Mouse (Mus musculus) MEL (cell line): ENCODE results near the gene Gpnmb. TPM values are rescaled to one million over a fixed set of nuclear protein-coding genes. Genes with fewer than 3 reads are reported as not detected.

Source experiments
- DNase-seq: peaks from one replicate; pipeline ENCODE4 v3.0.0; 2011; ENCODE audit warnings: low read depth, low spot score
- H3K27ac ChIP-seq: 2 replicates; pipeline ENCODE4 v1.5.1; 2012; ENCODE audit warnings: low read depth, mild to moderate bottlenecking, control low read depth, low read length, moderate library complexity; ENCODE audit not compliant: control insufficient read depth
- H3K27me3 ChIP-seq, 2 experiments: fragments of 150-350 bp in 1 of 2; sonication (generic) in 1 of 2; 2 replicates each; pipeline ENCODE4 v1.6.1; 2012; ENCODE audit warnings: low read length in 2 of 2, mild to moderate bottlenecking in 2 of 2, improper control_type of control experiment in 1 of 2, moderate library complexity in 1 of 2; ENCODE audit not compliant: insufficient read depth in 2 of 2, control insufficient read depth in 1 of 2
- H3K36me3 ChIP-seq, 2 experiments: 2 replicates each; pipeline ENCODE4 v1.6.1; 2012 to 2014; ENCODE audit warnings: low read length in 2 of 2, improper control_type of control experiment in 1 of 2, inconsistent platforms in 1 of 2, mild to moderate bottlenecking in 1 of 2; ENCODE audit not compliant: insufficient read depth in 2 of 2, control insufficient read depth in 1 of 2
- H3K4me1 ChIP-seq, 2 experiments: fragments of 150-350 bp in 1 of 2; sonication (generic) in 1 of 2; 2 replicates each; pipeline ENCODE4 v1.6.1; 2012; ENCODE audit warnings: low read length in 2 of 2, improper control_type of control experiment in 1 of 2, mild to moderate bottlenecking in 1 of 2; ENCODE audit not compliant: insufficient read depth in 2 of 2, control insufficient read depth in 1 of 2
- H3K4me3 ChIP-seq, 2 experiments: fragments of 150-350 bp in 1 of 2; sonication (generic) in 1 of 2; 2 replicates each; pipeline ENCODE4 v1.5.1; 2012; ENCODE audit warnings: low read depth in 2 of 2, low read length in 2 of 2, mild to moderate bottlenecking in 2 of 2, moderate library complexity in 2 of 2, control low read depth in 1 of 2, improper control_type of control experiment in 1 of 2; ENCODE audit not compliant: control insufficient read depth in 1 of 2, insufficient read depth in 1 of 2
- H3K79me2 ChIP-seq: 2 replicates; pipeline ENCODE4 v1.6.1; 2012; ENCODE audit warnings: mild to moderate bottlenecking, low read length, moderate library complexity; ENCODE audit not compliant: control insufficient read depth, poor library complexity, insufficient read depth
- H3K9ac ChIP-seq: 2 replicates; pipeline ENCODE4 v1.6.1; 2012; ENCODE audit warnings: low read depth, mild to moderate bottlenecking, control low read depth, low read length, moderate library complexity; ENCODE audit not compliant: control insufficient read depth, poor library complexity, severe bottlenecking
- H3K9me3 ChIP-seq: fragments of 150-350 bp; sonication (generic); replicated peaks from 2 replicates; pipeline ENCODE4 v1.6.1; 2012; ENCODE audit warnings: mild to moderate bottlenecking, low read length, improper control_type of control experiment, moderate library complexity; ENCODE audit not compliant: insufficient read depth
- BHLHE40 ChIP-seq: IDR thresholded peaks from 2 replicates; pipeline ENCODE4 v1.6.1; 2012; ENCODE audit warnings: low read depth, mild to moderate bottlenecking, inconsistent platforms, low read length, improper control_type of control experiment, borderline replicate concordance
- CHD2 ChIP-seq: IDR thresholded peaks from 2 replicates; pipeline ENCODE4 v1.6.1; 2011; ENCODE audit warnings: low read length, improper control_type of control experiment
- CTCF ChIP-seq, 3 experiments: IDR thresholded peaks in 2 of 3; conservative IDR thresholded peaks in 1 of 3; 2 replicates each; pipeline ENCODE4 v1.5.1; 2011 to 2012; ENCODE audit warnings: low read length in 3 of 3, low read depth in 2 of 3, mild to moderate bottlenecking in 2 of 3, improper control_type of control experiment in 1 of 3, inconsistent platforms in 1 of 3, mixed read lengths in 1 of 3, moderate library complexity in 1 of 3; ENCODE audit not compliant: control insufficient read depth in 1 of 3, insufficient read depth in 1 of 3, poor library complexity in 1 of 3, severe bottlenecking in 1 of 3
- HCFC1 ChIP-seq: IDR thresholded peaks from 2 replicates; pipeline ENCODE4 v1.6.1; 2012; ENCODE audit warnings: low read depth, mild to moderate bottlenecking, inconsistent platforms, low read length, improper control_type of control experiment, moderate library complexity
- KAT2A ChIP-seq: conservative IDR thresholded peaks from 2 replicates; pipeline ENCODE4 v1.6.1; 2012; ENCODE audit warnings: low read depth, low read length, improper control_type of control experiment, inconsistent platforms
- MXI1 ChIP-seq: IDR thresholded peaks from 2 replicates; pipeline ENCODE4 v1.6.1; 2011; ENCODE audit warnings: mild to moderate bottlenecking, low read depth, low read length, improper control_type of control experiment
- NELFE ChIP-seq: IDR thresholded peaks from 2 replicates; pipeline ENCODE4 v1.6.1; 2011; ENCODE audit warnings: low read depth, low read length, improper control_type of control experiment
- NRF1 ChIP-seq: IDR thresholded peaks from 2 replicates; pipeline ENCODE4 v1.6.1; 2014; ENCODE audit warnings: low read depth, mild to moderate bottlenecking, inconsistent platforms, low read length, improper control_type of control experiment, moderate library complexity; ENCODE audit not compliant: poor library complexity, insufficient read depth, severe bottlenecking
- POLR2A ChIP-seq, 2 experiments: IDR thresholded peaks; 2 replicates each; pipeline ENCODE4 v1.6.1; 2011 to 2012; ENCODE audit warnings: low read length in 2 of 2, mild to moderate bottlenecking in 2 of 2, control low read depth in 1 of 2, improper control_type of control experiment in 1 of 2, low read depth in 1 of 2, moderate library complexity in 1 of 2; ENCODE audit not compliant: control insufficient read depth in 1 of 2, insufficient read depth in 1 of 2, poor library complexity in 1 of 2
- POLR2AphosphoS5 ChIP-seq: IDR thresholded peaks from 2 replicates; pipeline ENCODE4 v1.6.1; 2012; ENCODE audit warnings: low read depth, borderline replicate concordance, mild to moderate bottlenecking, inconsistent platforms, low read length, moderate library complexity, mixed read lengths
- SMC3 ChIP-seq: IDR thresholded peaks from 2 replicates; pipeline ENCODE4 v1.6.1; 2011; ENCODE audit warnings: low read depth, low read length, improper control_type of control experiment
- TBP ChIP-seq: IDR thresholded peaks from 2 replicates; pipeline ENCODE4 v1.8.0; 2011; ENCODE audit warnings: low read depth, low read length, improper control_type of control experiment
- TCF12 ChIP-seq: IDR thresholded peaks from 2 replicates; pipeline ENCODE4 v1.6.1; 2014; ENCODE audit warnings: low read depth, mild to moderate bottlenecking, inconsistent platforms, low read length, improper control_type of control experiment, moderate library complexity
- USF1 ChIP-seq: IDR thresholded peaks from 2 replicates; pipeline ENCODE4 v1.6.1; 2014; ENCODE audit warnings: low read depth, mild to moderate bottlenecking, inconsistent platforms, low read length, improper control_type of control experiment, moderate library complexity
- USF2 ChIP-seq, 2 experiments: IDR thresholded peaks; 2 replicates each; pipeline ENCODE4 v1.6.1; 2011 to 2012; ENCODE audit warnings: improper control_type of control experiment in 2 of 2, low read length in 2 of 2, borderline replicate concordance in 1 of 2, inconsistent platforms in 1 of 2, low read depth in 1 of 2, mild to moderate bottlenecking in 1 of 2; ENCODE audit not compliant: insufficient read depth in 1 of 2
- ZKSCAN1 ChIP-seq: IDR thresholded peaks from 2 replicates; pipeline ENCODE4 v1.6.1; 2012; ENCODE audit warnings: low read depth, mild to moderate bottlenecking, inconsistent platforms, low read length, improper control_type of control experiment, moderate library complexity
- ZMIZ1 ChIP-seq: IDR thresholded peaks from 2 replicates; pipeline ENCODE4 v1.6.1; 2012; ENCODE audit warnings: low read depth, mild to moderate bottlenecking, inconsistent platforms, low read length, improper control_type of control experiment, moderate library complexity
- ZNF384 ChIP-seq: IDR thresholded peaks from 2 replicates; pipeline ENCODE4 v1.6.1; 2012; ENCODE audit warnings: low read depth, mild to moderate bottlenecking, inconsistent platforms, low read length, improper control_type of control experiment
- polyA plus RNA-seq, 2 experiments: library from polyadenylated mRNA; stranded (reverse) in 1 of 2; unstranded in 1 of 2; fragments of >175 nt in 1 of 2; fragments of >200 nt in 1 of 2; gene quantifications; 2 replicates each; pipeline versions ENCODE4 v1.2.1 to v1.2.4; 2012; ENCODE audit warnings: low replicate concordance in 2 of 2, low read depth in 1 of 2; ENCODE audit not compliant: insufficient read length in 2 of 2, insufficient read depth in 1 of 2, missing spikeins in 1 of 2
- total RNA-seq: library from RNA; depleted of rRNA; stranded (reverse); fragments of 300-350 nt; gene quantifications from 2 replicates; pipeline ENCODE4 v1.2.3, GENCODE M21; 2012

Gpnmb gene
- total and polyA plus RNA-seq, 3 experiments, result not detected

- no peak overlapping the region for H3K27ac ChIP-seq
- no peaks in the 10 kb centered on the region for H3K36me3 ChIP-seq
- no peak for TF ChIP-seq SMC3
- no peak for TF ChIP-seq ZMIZ1
- no peak for TF ChIP-seq TBP
- TF ChIP-seq USF1, result no peak
- no peak for TF ChIP-seq MXI1
- no peak for TF ChIP-seq NELFE
These were observed 27.2 kb upstream of the Gpnmb start for GRCm38 (mm10) chr6:49009161-49009555.

DNA sequence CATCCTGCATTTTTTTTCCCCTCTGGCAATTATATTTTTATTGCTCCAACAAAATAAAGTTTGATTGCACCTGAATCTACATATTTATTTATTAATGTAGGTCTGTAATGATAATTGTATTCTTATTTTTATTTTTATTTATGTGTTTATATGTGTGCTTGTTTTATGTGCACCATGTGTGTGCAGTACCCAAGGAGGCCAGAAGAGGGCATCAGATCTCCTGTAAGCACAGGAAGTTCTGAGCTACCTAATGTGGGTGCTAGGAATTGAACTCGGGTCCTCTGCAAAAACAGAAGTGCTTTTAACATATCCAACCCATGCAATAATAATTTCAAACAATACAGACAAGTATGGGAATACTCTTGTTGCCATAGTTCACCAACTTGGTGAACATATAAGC, 26.7 kb upstream of the Gpnmb start:
- Histone ChIP-seq H3K4me3 (no peak overlapping the region), H3K4me1 (no peaks in the 10 kb centered on the region), H3K9me3 (no peaks in the 10 kb centered on the region), H3K9ac (no peak overlapping the region), H3K27me3 (no peaks in the 10 kb centered on the region; a peak in 1 of 4 replicates), H3K27ac (no peak overlapping the region), H3K36me3 (no peaks in the 10 kb centered on the region), H3K79me2 (no peaks in the 10 kb centered on the region)
- TF ChIP-seq CTCF (IDR thresholded peaks at IDR 0.05 in 2 of 3, conservative IDR thresholded peaks at IDR 0.05 in 1 of 3; ENCODE audit: control insufficient read depth in 1 of 3, insufficient read depth in 1 of 3, low read depth in 2 of 3, low read length in 3 of 3, poor library complexity in 1 of 3, severe bottlenecking in 1 of 3) (peak in 2 of 3 experiments; percentile 6 to 16; a peak in 1 of 6 replicates), ZKSCAN1 (no peak)
- peak; percentile 9 for DNase-seq

More at GRCm38 (mm10) chr6:49009161-49009555, 27.2 kb upstream of the Gpnmb start:
- no peak for DNase-seq
- Histone ChIP-seq H3K27me3 (no peaks in the 10 kb centered on the region; a peak in 1 of 4 replicates), H3K9me3 (no peaks in the 10 kb centered on the region), H3K9ac (no peak overlapping the region), H3K4me1 (no peaks in the 10 kb centered on the region), H3K4me3 (no peak overlapping the region), H3K79me2 (no peaks in the 10 kb centered on the region)

DNA sequence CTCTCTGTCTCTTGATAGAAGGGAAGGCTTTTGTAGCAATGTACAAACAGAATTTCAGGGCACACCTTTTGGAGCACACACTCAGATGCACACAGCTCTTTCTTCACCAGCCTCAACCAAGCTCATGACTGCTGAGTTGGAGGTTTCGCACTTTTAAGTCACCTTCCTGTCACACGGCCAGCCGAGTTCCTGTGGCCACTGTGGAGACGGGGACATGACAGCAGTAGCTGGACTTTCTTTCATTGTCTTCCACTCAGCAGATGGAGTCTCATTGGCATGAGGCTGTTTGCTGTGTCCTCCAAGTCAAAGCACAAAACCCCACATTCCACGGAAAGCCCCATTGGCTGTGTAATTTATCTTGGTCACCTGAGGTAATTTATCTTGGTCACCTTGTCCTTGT, 25.2 kb upstream of the Gpnmb start:
- H3K79me2 ChIP-seq, result no peaks in the 10 kb centered on the region
- no peak for DNase-seq
- H3K27me3 ChIP-seq, result no peaks in the 10 kb centered on the region; a peak in 1 of 4 replicates
- no peak overlapping the region for H3K27ac ChIP-seq
- no peak overlapping the region for H3K9ac ChIP-seq
- no peaks in the 10 kb centered on the region for H3K36me3 ChIP-seq
- no peaks in the 10 kb centered on the region for H3K9me3 ChIP-seq
- no peak for TF ChIP-seq ZNF384
- TF ChIP-seq BHLHE40, result no peak
- no peak for TF ChIP-seq USF2 (IDR thresholded peaks at IDR 0.05; ENCODE audit: borderline replicate concordance in 1 of 2, insufficient read depth in 1 of 2, low read depth in 1 of 2, low read length in 2 of 2)
- TF ChIP-seq KAT2A, result no peak
- TF ChIP-seq TCF12, result no peak
- no peak for TF ChIP-seq CHD2
- no peak for TF ChIP-seq NRF1
- no peak for TF ChIP-seq USF1
- no peak for TF ChIP-seq HCFC1
- no peak for TF ChIP-seq POLR2AphosphoS5
- TF ChIP-seq POLR2A (IDR thresholded peaks at IDR 0.05; ENCODE audit: control insufficient read depth in 1 of 2, insufficient read depth in 1 of 2, low read depth in 1 of 2, low read length in 2 of 2, poor library complexity in 1 of 2), result no peak
- H3K4me1 ChIP-seq, result no peaks in the 10 kb centered on the region
- H3K4me3 ChIP-seq, result no peak overlapping the region
